Mouse (Mus musculus): ENCODE data around the gene Sp6. TPM values are rescaled to one million over a fixed set of nuclear protein-coding genes. Genes with fewer than 3 reads are reported as not detected.

The Sp6 gene
- polyA plus RNA-seq, 1 experiment from 2014 or later = 0.15 TPM

DNA sequence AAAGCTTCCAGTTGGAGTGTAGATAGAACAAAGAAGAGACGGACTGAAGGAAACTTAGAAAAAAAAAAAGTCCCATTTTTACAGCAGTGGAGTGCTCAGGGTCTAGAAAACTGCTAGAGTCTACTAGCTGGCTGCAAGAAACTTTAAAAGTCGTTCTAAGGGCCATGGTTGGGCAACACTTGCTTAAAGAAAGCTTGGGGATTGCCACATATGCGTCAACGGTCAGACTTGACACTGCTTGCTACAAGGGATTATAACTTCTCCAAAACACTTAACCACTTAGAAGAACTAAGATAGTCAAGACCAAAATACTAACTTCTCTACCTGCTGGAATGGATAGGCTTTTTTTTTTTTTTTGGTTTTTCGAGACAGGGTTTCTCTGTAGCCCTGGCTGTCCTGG is 38.4 kb upstream of the Sp6 start:
- Histone ChIP-seq H3K27ac (peak overlapping the region; percentile 95), H3K9me3 (replicated peaks) (no peaks in the 10 kb centered on the region), H3K36me3 (peaks cover 20% of the 10 kb centered on the region; the same call in 1 of the 2 replicates), H3K9ac (peak overlapping the region; percentile 97; the same call in 1 of the 2 replicates), H3K4me1 (peaks cover 88% of the 10 kb centered on the region), H3K4me2 (peak overlapping the region; percentile 88), H3K4me3 (no peak overlapping the region), H3K27me3 (replicated peaks) (no peaks in the 10 kb centered on the region)
- no peak for ATAC-seq
- 53% methylated on average over 5 of the region's 5 CpGs for WGBS (ENCODE audit: insufficient replicate concordance)

DNA sequence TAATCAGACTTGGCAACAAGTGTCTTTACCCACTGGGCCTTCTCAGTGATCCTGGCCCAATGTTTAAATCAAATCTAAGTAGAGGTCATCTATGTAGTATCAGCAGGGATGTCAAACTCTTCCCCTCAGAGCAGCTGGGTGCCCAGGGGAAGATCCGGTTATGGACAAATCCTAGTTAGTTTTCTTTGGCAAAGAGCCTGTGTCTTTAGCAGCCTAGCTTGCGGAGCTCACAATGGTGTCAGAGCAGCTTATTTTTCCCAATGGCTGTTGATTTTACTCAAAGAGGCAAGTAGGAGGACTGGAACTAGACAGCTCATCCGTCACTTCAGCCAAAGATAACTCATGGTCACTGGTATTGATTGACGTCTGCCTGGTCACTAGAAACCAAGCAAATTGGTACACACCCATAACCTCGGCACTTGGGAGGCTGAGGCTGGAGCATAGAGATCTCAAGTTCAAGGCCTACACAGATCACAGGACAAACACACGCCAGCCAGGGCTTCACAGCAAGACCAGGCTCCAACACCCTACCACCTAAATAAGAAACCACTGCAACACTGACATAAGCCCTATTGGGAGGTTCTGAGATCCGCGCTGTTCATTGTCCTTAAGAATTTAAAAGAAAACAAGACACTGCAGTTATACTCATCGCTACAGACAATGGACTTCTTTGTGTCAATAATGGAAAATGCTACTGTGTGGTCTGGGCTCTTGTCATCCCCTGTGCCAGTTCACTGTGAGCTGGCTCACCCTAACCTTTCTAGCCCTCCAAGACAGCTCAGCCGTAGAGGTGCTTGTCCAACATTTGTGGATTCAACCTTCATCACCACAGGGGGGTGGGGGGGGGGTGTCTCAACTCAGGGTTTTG is 37.4 kb upstream of the Sp6 start:
- H3K9ac ChIP-seq = peak overlapping the region; percentile 97
- H3K4me1 ChIP-seq = peaks cover 85% of the 10 kb centered on the region
- no peaks in the 10 kb centered on the region for H3K27me3 ChIP-seq (replicated peaks)
- WGBS (ENCODE audit: insufficient replicate concordance) = 69% methylated on average over 10 of the region's 10 CpGs
- H3K27ac ChIP-seq = peak overlapping the region; percentile 95
- peaks cover 20% of the 10 kb centered on the region; the same call in 1 of the 2 replicates for H3K36me3 ChIP-seq
- H3K4me3 ChIP-seq = peak overlapping the region; percentile 94
- no peak for ATAC-seq
- peak overlapping the region; percentile 88 for H3K4me2 ChIP-seq
- no peaks in the 10 kb centered on the region for H3K9me3 ChIP-seq (replicated peaks)

DNA sequence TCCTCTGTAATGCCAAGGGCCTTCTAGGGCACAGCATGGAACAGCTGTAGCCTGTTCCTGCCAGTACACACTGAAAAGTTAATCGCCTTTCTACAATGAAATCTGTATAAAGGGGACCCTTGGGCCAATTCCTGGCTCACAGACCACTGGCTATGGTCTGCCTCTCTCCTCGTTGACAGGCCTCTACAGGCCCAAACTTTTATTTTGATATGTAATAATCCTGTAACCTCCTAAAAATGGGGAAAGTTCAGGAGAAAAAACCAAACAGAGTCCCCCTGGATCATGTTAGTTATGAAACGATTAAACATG is 36.9 kb upstream of the Sp6 start:
- Histone ChIP-seq H3K4me1 (peaks cover 80% of the 10 kb centered on the region), H3K9ac (peak overlapping the region; percentile 97), H3K9me3 (replicated peaks) (no peaks in the 10 kb centered on the region), H3K27ac (peak overlapping the region; percentile 95), H3K36me3 (peaks cover 20% of the 10 kb centered on the region; the same call in 1 of the 2 replicates), H3K27me3 (replicated peaks) (no peaks in the 10 kb centered on the region; the same call in 1 of the 2 replicates), H3K4me2 (peak overlapping the region; percentile 88), H3K4me3 (peak overlapping the region; percentile 94)
- 50% methylated on average over 3 of the region's 3 CpGs for WGBS (ENCODE audit: insufficient replicate concordance)
- no peak for ATAC-seq

- under 1% methylated on average over 43 of the region's 50 CpGs for WGBS (ENCODE audit: insufficient replicate concordance)
- H3K9me3 ChIP-seq (replicated peaks) = no peaks in the 10 kb centered on the region
- H3K4me2 ChIP-seq = peak overlapping the region; percentile 88
- H3K4me1 ChIP-seq = peaks cover 76% of the 10 kb centered on the region
- peak overlapping the region; percentile 97 for H3K9ac ChIP-seq
- peak overlapping the region; percentile 95 for H3K27ac ChIP-seq
- no peaks in the 10 kb centered on the region; the same call in 1 of the 2 replicates for H3K27me3 ChIP-seq (replicated peaks)
- H3K4me3 ChIP-seq = peak overlapping the region; percentile 94
- ATAC-seq = peak; percentile 75
- peaks cover 20% of the 10 kb centered on the region; the same call in 1 of the 2 replicates for H3K36me3 ChIP-seq
Measured at GRCm38 (mm10) chr11:96976911-96977591, 36.1 kb upstream of the Sp6 start.

DNA sequence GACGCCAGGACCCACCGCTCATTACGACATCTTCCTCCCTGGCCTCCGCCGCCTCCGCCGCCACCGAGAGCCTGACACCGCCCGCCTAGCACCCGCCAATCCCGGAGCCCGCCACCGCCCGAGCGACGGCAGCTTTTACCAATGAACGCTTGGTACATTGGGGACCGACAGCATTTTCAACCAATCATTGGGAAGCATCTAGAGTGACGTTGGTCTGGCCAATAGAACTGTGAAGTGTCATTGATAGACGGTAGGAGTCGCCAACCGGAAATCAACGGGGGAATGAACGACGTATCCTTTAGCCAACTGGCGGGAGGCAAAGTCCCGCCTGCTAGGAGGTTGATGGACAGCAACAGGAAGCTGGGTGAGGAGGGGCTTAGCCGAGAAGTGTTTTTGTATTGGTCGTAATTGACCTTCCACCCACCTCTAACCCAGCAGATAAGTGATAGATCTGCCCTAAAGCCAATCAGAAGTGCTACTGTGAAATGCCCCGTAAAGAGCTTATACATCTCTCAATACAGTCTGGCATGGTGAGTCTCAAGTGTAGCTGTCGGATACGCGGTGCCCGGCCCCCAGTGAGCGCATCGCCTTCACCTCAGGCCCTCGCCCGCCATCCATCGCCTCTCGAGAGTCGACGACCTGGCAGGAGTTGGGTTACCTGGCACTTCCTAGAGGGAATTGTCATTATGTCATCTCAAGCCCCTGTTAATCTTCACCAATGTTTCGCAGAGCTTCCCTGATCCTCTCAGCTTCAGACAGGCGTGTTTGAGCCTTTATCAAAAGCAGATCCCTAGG is 35.4 kb upstream of the Sp6 start:
- H3K27ac ChIP-seq = peak overlapping the region; percentile 95
- WGBS (ENCODE audit: insufficient replicate concordance) = 2% methylated on average over 45 of the region's 45 CpGs
- peak overlapping the region; percentile 97 for H3K9ac ChIP-seq
- H3K4me2 ChIP-seq = peak overlapping the region; percentile 88
- ATAC-seq = peak; percentile 93
- peak overlapping the region; percentile 94 for H3K4me3 ChIP-seq
- peaks cover 20% of the 10 kb centered on the region; the same call in 1 of the 2 replicates for H3K36me3 ChIP-seq
- peaks cover 74% of the 10 kb centered on the region for H3K4me1 ChIP-seq
- no peaks in the 10 kb centered on the region for H3K9me3 ChIP-seq (replicated peaks)
- peaks cover 2% of the 10 kb centered on the region; the same call in 1 of the 2 replicates for H3K27me3 ChIP-seq (replicated peaks)

DNA sequence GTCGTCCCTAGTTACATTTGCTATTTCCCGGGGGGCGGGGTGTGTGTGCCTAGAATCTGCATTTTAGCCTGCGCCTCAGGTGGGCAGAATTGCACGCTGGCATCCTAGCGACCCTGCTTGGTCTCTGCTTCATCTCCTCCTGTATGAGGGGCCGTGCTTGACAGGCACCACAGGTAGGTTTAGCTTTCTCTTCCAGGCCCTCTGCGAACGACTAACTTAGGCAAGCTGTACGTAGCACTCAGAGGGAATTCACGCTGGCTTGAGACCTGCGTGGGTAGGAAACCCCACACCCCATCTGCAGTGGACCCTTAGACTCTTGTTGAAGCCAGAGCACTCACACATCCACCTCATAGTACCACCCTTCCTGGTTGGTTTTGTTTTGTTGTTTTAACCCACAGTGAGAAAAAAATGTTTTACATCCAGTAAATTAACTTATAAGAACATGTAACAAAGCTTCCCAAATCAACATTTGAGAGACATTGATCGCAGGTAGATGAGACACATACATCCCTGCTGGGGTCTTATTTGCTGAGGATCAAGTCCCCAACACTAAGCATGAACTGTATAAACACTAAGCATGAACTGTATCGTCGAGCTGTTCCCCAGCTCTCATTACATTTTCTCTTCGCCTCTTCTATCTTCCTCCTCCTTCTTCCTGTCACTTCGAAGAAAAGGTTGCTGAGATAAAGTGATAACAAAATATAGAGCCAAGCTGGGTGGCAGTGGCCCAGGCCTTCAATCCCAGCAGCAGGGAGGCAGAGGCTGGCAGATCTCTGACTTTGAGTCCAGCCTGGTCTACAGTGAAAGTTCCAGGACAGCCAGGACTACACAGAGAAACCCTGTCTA is 34.6 kb upstream of the Sp6 start:
- Histone ChIP-seq H3K36me3 (peaks cover 15% of the 10 kb centered on the region; the same call in 1 of the 2 replicates), H3K9me3 (replicated peaks) (no peaks in the 10 kb centered on the region), H3K4me3 (peak overlapping the region; percentile 62), H3K27ac (peak overlapping the region; percentile 94), H3K4me1 (peaks cover 66% of the 10 kb centered on the region), H3K9ac (peak overlapping the region; percentile 79), H3K4me2 (peak overlapping the region; percentile 85), H3K27me3 (replicated peaks) (peaks cover 10% of the 10 kb centered on the region)
- WGBS (ENCODE audit: insufficient replicate concordance) = 21% methylated on average over 17 of the region's 17 CpGs
- ATAC-seq = no peak

- Histone ChIP-seq H3K9me3 (replicated peaks) (no peaks in the 10 kb centered on the region), H3K36me3 (peaks cover 8% of the 10 kb centered on the region; the same call in 1 of the 2 replicates), H3K4me1 (peaks cover 59% of the 10 kb centered on the region), H3K4me2 (peak overlapping the region; percentile 85; the same call in 1 of the 2 replicates), H3K9ac (no peak overlapping the region), H3K27me3 (replicated peaks) (peaks cover 17% of the 10 kb centered on the region), H3K4me3 (no peak overlapping the region; the same call in 1 of the 2 replicates), H3K27ac (peak overlapping the region; percentile 12; the same call in 1 of the 2 replicates)
- WGBS (ENCODE audit: insufficient replicate concordance) = 72% methylated on average over 7 of the region's 7 CpGs
- ATAC-seq = no peak
Measured at GRCm38 (mm10) chr11:96979329-96979728, 33.9 kb upstream of the Sp6 start.

- Histone ChIP-seq H3K9ac (no peak overlapping the region), H3K4me3 (no peak overlapping the region), H3K36me3 (peaks cover 8% of the 10 kb centered on the region; the same call in 1 of the 2 replicates), H3K4me2 (no peak overlapping the region), H3K9me3 (replicated peaks) (no peaks in the 10 kb centered on the region), H3K4me1 (peaks cover 52% of the 10 kb centered on the region), H3K27me3 (replicated peaks) (peaks cover 24% of the 10 kb centered on the region), H3K27ac (no peak overlapping the region)
- WGBS (ENCODE audit: insufficient replicate concordance) = 69% methylated on average over 5 of the region's 5 CpGs
- ATAC-seq = no peak
Measured at GRCm38 (mm10) chr11:96980021-96980420, 33.2 kb upstream of the Sp6 start.

- H3K36me3 ChIP-seq = no peaks in the 10 kb centered on the region
- H3K27me3 ChIP-seq (replicated peaks) = peaks cover 39% of the 10 kb centered on the region
- H3K27ac ChIP-seq = no peak overlapping the region
- no peaks in the 10 kb centered on the region for H3K9me3 ChIP-seq (replicated peaks)
- H3K4me2 ChIP-seq = no peak overlapping the region
- 64% methylated on average over 15 of the region's 15 CpGs for WGBS (ENCODE audit: insufficient replicate concordance)
- H3K4me3 ChIP-seq = no peak overlapping the region
- no peak for ATAC-seq
- no peak overlapping the region for H3K9ac ChIP-seq
- peaks cover 38% of the 10 kb centered on the region for H3K4me1 ChIP-seq
Measured at GRCm38 (mm10) chr11:96981461-96981860, 31.7 kb upstream of the Sp6 start.

- no peaks in the 10 kb centered on the region for H3K9me3 ChIP-seq (replicated peaks)
- no peak overlapping the region for H3K9ac ChIP-seq
- WGBS (ENCODE audit: insufficient replicate concordance) = 4% methylated on average over 7 of the region's 7 CpGs
- H3K4me2 ChIP-seq = no peak overlapping the region
- no peak overlapping the region for H3K4me3 ChIP-seq
- H3K27me3 ChIP-seq (replicated peaks) = peaks cover 48% of the 10 kb centered on the region
- no peak for ATAC-seq
- H3K27ac ChIP-seq = no peak overlapping the region
- no peaks in the 10 kb centered on the region for H3K36me3 ChIP-seq
- peaks cover 35% of the 10 kb centered on the region for H3K4me1 ChIP-seq
Measured at GRCm38 (mm10) chr11:96982355-96982754, 30.8 kb upstream of the Sp6 start.

DNA sequence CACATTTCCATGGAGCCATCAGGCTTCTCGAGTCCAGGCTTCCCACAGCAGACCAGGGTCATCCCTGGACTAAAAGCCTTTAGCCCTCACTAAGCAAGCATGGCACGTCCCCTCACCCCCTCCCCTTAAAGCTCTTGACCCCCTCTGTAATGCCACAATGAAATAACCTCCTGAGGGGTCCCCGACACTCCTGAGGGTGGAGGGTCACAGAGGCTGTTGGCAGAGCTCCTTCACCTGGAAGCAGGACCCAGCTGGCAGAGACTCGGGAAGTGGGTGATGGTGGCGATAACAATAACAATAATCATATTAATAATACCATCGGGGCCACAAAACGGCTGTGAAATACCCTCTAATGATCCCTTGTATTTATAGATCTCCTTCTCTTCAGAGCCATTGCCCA is 30.3 kb upstream of the Sp6 start, which contains the start of gene Sp2:
TSS of gene Sp2 (minus strand) at position 101 of the 400 bp plus-strand sequence.
- WGBS (ENCODE audit: insufficient replicate concordance) = 68% methylated on average over 7 of the region's 7 CpGs
- Histone ChIP-seq H3K36me3 (no peaks in the 10 kb centered on the region), H3K27me3 (replicated peaks) (peaks cover 53% of the 10 kb centered on the region), H3K27ac (no peak within 1 kb of the TSS), H3K4me2 (no peak within 1 kb of the TSS), H3K9ac (no peak within 1 kb of the TSS), H3K4me1 (peaks cover 40% of the 10 kb centered on the region), H3K9me3 (replicated peaks) (no peaks in the 10 kb centered on the region), H3K4me3 (no peak within 1 kb of the TSS)
- ATAC-seq = no peak

All from liver, embryonic 12.5 days (tissue).